Mouse (Mus musculus): Measurements from ENCODE around the gene Htra2. TPM values are rescaled to one million over a fixed set of nuclear protein-coding genes. Genes with fewer than 3 reads are reported as not detected.

Gene Htra2
- polyA plus RNA-seq, 1 experiment from 2014 or later, result 42.9 TPM

DNA sequence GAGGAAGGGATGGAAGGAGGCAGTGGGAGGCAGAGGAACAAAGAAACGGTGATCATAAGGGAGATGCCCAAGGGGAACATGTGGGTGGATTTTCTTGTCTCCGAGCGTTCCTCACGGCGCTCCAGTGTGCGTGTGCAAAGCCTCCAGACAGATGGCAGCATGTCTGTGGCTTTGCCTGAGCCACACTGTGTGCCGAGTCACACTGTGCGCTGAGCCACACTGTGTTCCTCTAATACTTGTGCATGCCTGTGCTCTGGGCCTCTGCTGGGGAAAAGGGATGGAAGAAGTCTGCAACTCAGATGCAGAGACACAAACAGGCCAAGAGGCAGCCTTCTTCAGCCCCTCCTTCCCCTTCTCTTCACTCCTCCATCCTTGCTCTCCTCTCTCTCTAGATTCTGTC, 27.8 kb downstream of the Htra2 start:
- Histone ChIP-seq H3K4me3 (replicated peaks; ENCODE audit: low read length) (no peak overlapping the region), H3K9me3 (ENCODE audit: control insufficient read depth, low read length) (no peaks in the 10 kb centered on the region), H3K27me3 (ENCODE audit: control insufficient read depth, insufficient read depth, low read length) (peaks cover 20% of the 10 kb centered on the region), H3K4me1 (replicated peaks; ENCODE audit: control insufficient read depth, insufficient read depth, low read length) (0 out of 2 replicates have a peak, but pooled peaks cover 3% of the 10 kb centered on the region), H3K4me2 (replicated peaks) (no peak overlapping the region), H3K9ac (no peak overlapping the region), H3K27ac (no peak overlapping the region), H3K36me3 (replicated peaks; ENCODE audit: control insufficient read depth, insufficient read depth) (no peaks in the 10 kb centered on the region)
- 67% methylated on average over 8 of the region's 8 CpGs for WGBS
- DNase-seq (ENCODE audit: low spot score), result no peak
- ATAC-seq (ENCODE audit: low FRiP score), result no peak

DNA sequence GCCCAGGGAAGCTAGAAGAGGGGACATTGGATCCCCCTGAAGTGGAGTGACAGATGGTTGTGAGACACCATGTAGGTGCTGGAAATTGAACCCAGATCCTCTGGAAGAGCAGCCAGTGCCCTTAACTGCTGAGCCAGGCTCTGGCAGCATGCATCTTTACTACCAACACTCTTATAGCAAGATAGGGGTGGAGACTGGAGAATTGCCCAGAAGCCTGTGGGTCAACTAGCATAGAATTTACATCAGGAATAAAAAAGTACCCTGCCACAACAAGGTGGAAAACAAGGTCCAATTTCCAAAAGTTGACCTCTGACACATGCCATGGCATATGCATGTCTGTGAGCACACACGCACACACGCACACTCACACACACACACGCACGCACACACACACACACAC, 29.9 kb downstream of the Htra2 start:
- Histone ChIP-seq H3K27ac (no peak overlapping the region), H3K9ac (no peak overlapping the region), H3K9me3 (ENCODE audit: control insufficient read depth, low read length) (no peaks in the 10 kb centered on the region), H3K4me3 (replicated peaks; ENCODE audit: low read length) (no peak overlapping the region), H3K36me3 (replicated peaks; ENCODE audit: control insufficient read depth, insufficient read depth) (no peaks in the 10 kb centered on the region), H3K4me1 (replicated peaks; ENCODE audit: control insufficient read depth, insufficient read depth, low read length) (no peaks in the 10 kb centered on the region), H3K4me2 (replicated peaks) (no peak overlapping the region), H3K27me3 (ENCODE audit: control insufficient read depth, insufficient read depth, low read length) (peaks cover 4% of the 10 kb centered on the region; the same call in 1 of the 2 replicates)
- ATAC-seq (ENCODE audit: low FRiP score) (no peak), DNase-seq (ENCODE audit: low spot score) (no peak)
- WGBS, result 100% methylated on average over 4 of the region's 4 CpGs

DNA sequence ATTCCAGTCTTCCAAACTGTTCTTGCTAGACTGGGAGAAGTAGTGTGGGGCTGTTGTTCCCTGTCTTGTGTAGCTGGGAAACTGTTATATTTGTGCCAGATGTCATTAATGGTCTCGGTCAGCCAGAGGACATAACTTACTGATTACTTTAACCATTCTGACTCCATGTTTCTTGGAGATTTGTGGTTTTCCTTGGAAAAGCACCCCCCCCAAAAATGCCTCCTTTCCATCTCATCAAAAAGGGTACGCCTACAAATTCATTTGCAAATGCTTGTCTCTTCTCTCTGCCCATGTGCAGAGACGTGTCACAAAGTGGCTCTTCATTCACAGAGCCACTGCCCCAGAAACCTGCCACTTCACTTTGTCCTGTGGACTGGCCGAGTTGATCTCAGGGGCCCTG, 30.7 kb downstream of the Htra2 start:
- Histone ChIP-seq H3K9ac (no peak overlapping the region), H3K4me1 (replicated peaks; ENCODE audit: control insufficient read depth, insufficient read depth, low read length) (no peaks in the 10 kb centered on the region), H3K9me3 (ENCODE audit: control insufficient read depth, low read length) (no peaks in the 10 kb centered on the region), H3K36me3 (replicated peaks; ENCODE audit: control insufficient read depth, insufficient read depth) (no peaks in the 10 kb centered on the region), H3K27me3 (ENCODE audit: control insufficient read depth, insufficient read depth, low read length) (peaks cover 4% of the 10 kb centered on the region; the same call in 1 of the 2 replicates), H3K4me3 (replicated peaks; ENCODE audit: low read length) (no peak overlapping the region), H3K27ac (no peak overlapping the region), H3K4me2 (replicated peaks) (no peak overlapping the region)
- DNase-seq (ENCODE audit: low spot score) (no peak), ATAC-seq (ENCODE audit: low FRiP score) (no peak)
- WGBS, result 71% methylated on average over 4 of the region's 4 CpGs

DNA sequence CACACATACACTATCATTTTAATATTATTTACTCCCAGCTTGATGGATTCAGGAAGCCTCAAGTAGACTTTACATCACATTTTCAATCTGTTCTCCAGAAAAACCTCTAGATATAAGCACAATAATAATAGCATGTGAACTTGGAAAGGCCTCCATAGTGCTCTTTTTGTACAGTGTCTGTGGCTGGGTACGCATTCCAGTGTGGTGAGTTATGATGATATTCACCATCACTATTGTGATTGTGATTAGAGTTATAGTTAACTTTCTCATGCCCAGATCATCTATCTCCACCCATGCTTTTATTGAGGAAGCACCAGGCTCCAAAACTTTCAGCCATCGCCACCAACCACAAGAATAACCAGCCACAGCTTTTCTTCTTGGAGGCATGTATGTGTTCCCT, 31.3 kb downstream of the Htra2 start:
- Histone ChIP-seq H3K4me3 (replicated peaks; ENCODE audit: low read length) (no peak overlapping the region), H3K36me3 (replicated peaks; ENCODE audit: control insufficient read depth, insufficient read depth) (no peaks in the 10 kb centered on the region), H3K27ac (no peak overlapping the region), H3K9me3 (ENCODE audit: control insufficient read depth, low read length) (no peaks in the 10 kb centered on the region), H3K4me2 (replicated peaks) (no peak overlapping the region), H3K4me1 (replicated peaks; ENCODE audit: control insufficient read depth, insufficient read depth, low read length) (no peaks in the 10 kb centered on the region), H3K27me3 (ENCODE audit: control insufficient read depth, insufficient read depth, low read length) (no peaks in the 10 kb centered on the region; the same call in 1 of the 2 replicates), H3K9ac (no peak overlapping the region)
- ATAC-seq (ENCODE audit: low FRiP score) (no peak), DNase-seq (ENCODE audit: low spot score) (no peak)
- 96% methylated on average over 2 of the region's 2 CpGs for WGBS

DNA sequence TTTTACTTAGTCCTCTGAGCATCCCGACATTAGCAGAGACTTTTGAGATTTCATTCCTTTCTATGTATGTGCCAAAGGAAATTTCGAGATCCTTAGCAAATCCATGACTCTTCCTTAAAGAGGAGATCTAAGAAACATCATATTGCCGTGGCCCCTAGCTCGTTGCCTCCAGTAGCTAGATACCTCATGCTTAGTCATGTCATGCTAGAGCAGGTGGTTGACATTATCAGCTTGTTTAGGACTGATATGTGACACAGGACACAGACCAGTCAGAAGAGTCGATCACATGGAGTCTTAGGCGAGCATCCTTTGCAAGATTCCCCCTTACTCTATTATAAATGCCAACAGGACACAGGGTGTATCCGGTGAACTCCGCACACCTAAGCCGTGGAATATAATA, 32.1 kb downstream of the Htra2 start:
- DNase-seq (ENCODE audit: low spot score) (no peak), ATAC-seq (ENCODE audit: low FRiP score) (no peak)
- Histone ChIP-seq H3K27ac (no peak overlapping the region), H3K4me1 (replicated peaks; ENCODE audit: control insufficient read depth, insufficient read depth, low read length) (no peaks in the 10 kb centered on the region), H3K4me2 (replicated peaks) (no peak overlapping the region), H3K9me3 (ENCODE audit: control insufficient read depth, low read length) (no peaks in the 10 kb centered on the region), H3K9ac (no peak overlapping the region), H3K27me3 (ENCODE audit: control insufficient read depth, insufficient read depth, low read length) (no peaks in the 10 kb centered on the region; the same call in 1 of the 2 replicates), H3K4me3 (replicated peaks; ENCODE audit: low read length) (no peak overlapping the region), H3K36me3 (replicated peaks; ENCODE audit: control insufficient read depth, insufficient read depth) (no peaks in the 10 kb centered on the region)
- 90% methylated on average over 9 of the region's 9 CpGs for WGBS

DNA sequence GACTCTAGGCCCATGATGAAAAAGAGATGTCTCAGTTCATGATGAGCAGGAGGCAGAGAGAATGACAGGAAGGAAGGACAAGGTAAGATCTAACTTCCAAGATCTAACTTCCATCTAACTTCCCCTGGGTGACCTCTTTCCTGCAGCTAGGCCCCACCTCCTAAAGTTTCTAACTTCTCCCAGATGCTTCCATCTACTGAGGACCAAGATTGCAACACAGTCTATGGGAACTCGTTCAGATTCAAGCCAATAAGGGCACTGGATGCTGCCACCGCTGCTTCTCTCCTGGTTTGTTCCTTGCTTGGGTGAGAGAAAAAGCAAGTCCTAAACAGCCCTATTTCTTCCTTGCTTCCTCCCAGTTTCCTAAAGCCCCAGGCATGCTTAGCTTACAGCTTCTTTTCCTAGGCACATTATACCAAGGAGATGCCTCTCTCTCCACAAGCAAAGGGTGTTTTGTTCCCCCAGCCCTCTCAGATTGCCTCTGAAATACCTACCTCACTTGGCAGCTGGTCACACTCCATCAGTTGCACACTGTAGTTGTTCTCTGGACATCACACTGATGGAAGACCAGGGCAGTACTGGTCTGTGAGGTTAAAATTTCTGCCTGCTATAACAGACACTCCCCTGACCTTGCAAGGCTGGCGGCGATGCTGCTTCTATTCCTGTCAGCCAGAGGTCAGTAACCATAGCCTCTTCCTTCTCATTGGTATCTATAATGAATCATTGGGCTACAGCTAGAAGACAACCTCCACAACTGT, 34.1 kb downstream of the Htra2 start:
- H3K36me3 ChIP-seq (replicated peaks; ENCODE audit: control insufficient read depth, insufficient read depth), result no peaks in the 10 kb centered on the region
- no peaks in the 10 kb centered on the region for H3K9me3 ChIP-seq (ENCODE audit: control insufficient read depth, low read length)
- no peak overlapping the region for H3K9ac ChIP-seq
- WGBS, result 89% methylated on average over 4 of the region's 4 CpGs
- ATAC-seq (ENCODE audit: low FRiP score), result no peak
- H3K4me2 ChIP-seq (replicated peaks), result no peak overlapping the region
- H3K27me3 ChIP-seq (ENCODE audit: control insufficient read depth, insufficient read depth, low read length), result no peaks in the 10 kb centered on the region; the same call in 1 of the 2 replicates
- H3K27ac ChIP-seq, result no peak overlapping the region
- no peaks in the 10 kb centered on the region for H3K4me1 ChIP-seq (replicated peaks; ENCODE audit: control insufficient read depth, insufficient read depth, low read length)
- no peak overlapping the region for H3K4me3 ChIP-seq (replicated peaks; ENCODE audit: low read length)
- DNase-seq (ENCODE audit: low spot score), result no peak

DNA sequence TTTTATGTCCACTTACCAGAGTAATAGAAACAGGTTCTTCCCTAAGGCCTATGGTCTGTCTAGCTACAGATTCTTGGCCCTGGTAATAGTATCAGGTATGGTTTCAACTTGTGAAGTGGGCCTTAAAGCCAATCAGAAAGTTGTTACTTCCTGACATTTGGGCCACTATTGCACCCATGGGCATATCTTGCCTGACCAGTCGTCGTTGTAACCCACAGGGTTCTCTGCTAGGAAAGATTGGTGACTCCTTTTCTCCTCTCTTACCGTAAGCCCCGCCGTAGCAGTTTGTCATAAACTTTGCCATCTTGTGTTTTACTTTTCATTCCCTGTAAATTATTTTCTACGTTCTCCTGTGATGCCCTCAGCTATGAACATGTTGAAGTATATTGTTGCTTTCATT, 35.0 kb downstream of the Htra2 start:
- no peak overlapping the region for H3K4me3 ChIP-seq (replicated peaks; ENCODE audit: low read length)
- no peaks in the 10 kb centered on the region for H3K4me1 ChIP-seq (replicated peaks; ENCODE audit: control insufficient read depth, insufficient read depth, low read length)
- no peak for ATAC-seq (ENCODE audit: low FRiP score)
- H3K27me3 ChIP-seq (ENCODE audit: control insufficient read depth, insufficient read depth, low read length), result no peaks in the 10 kb centered on the region; the same call in 1 of the 2 replicates
- no peaks in the 10 kb centered on the region for H3K9me3 ChIP-seq (ENCODE audit: control insufficient read depth, low read length)
- H3K36me3 ChIP-seq (replicated peaks; ENCODE audit: control insufficient read depth, insufficient read depth), result no peaks in the 10 kb centered on the region
- no peak overlapping the region for H3K9ac ChIP-seq
- no peak overlapping the region for H3K4me2 ChIP-seq (replicated peaks)
- H3K27ac ChIP-seq, result no peak overlapping the region
- 89% methylated on average over 6 of the region's 6 CpGs for WGBS
- DNase-seq (ENCODE audit: low spot score), result no peak

DNA sequence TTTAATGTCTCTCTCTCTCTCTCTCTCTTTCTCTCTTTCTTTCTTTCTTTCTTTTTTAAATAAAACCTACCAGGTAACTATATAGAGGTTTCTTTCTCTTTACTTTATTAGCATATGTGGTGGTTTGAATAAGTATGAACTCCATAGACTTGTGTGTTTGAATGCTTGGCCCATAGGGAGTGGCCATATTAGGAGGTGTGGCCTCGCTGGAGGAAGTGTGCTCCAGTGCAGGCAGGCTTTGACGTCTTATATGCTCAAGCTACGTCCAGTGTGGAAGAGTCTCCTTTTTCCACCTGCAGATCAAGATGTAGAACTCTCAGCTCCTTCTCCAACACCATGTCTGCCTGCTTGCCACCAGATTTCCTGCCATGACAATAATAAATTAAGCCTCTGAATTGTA, 36.0 kb downstream of the Htra2 start:
- H3K27ac ChIP-seq, result no peak overlapping the region
- no peaks in the 10 kb centered on the region for H3K36me3 ChIP-seq (replicated peaks; ENCODE audit: control insufficient read depth, insufficient read depth)
- H3K27me3 ChIP-seq (ENCODE audit: control insufficient read depth, insufficient read depth, low read length), result no peaks in the 10 kb centered on the region; the same call in 1 of the 2 replicates
- no peaks in the 10 kb centered on the region for H3K4me1 ChIP-seq (replicated peaks; ENCODE audit: control insufficient read depth, insufficient read depth, low read length)
- 67% methylated on average over 3 of the region's 3 CpGs for WGBS
- no peak overlapping the region for H3K4me3 ChIP-seq (replicated peaks; ENCODE audit: low read length)
- H3K9ac ChIP-seq, result no peak overlapping the region
- H3K9me3 ChIP-seq (ENCODE audit: control insufficient read depth, low read length), result no peaks in the 10 kb centered on the region
- no peak overlapping the region for H3K4me2 ChIP-seq (replicated peaks)
- no peak for DNase-seq (ENCODE audit: low spot score)
- no peak for ATAC-seq (ENCODE audit: low FRiP score)

DNA sequence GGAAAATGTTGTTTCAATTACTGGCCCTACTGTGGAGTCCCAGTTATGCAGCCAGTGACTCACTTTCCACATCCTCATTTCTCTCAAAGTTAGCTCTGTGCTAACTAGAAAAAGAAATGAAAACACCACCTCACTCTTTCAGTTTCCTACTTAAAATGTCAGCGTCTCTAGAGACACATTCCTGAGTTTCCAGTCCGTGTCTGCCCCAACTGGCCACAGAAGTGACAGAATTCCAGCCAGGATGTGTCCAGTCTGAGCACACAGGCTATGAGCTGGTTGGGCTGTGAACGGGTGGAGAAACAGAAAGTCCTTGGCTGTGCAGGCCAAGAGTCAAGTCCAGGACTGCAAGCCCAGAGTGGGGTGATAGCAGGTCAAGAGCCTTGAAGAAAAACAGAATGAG, 37.9 kb downstream of the Htra2 start:
- no peak overlapping the region for H3K4me3 ChIP-seq (replicated peaks; ENCODE audit: low read length)
- H3K27me3 ChIP-seq (ENCODE audit: control insufficient read depth, insufficient read depth, low read length), result no peaks in the 10 kb centered on the region; the same call in 1 of the 2 replicates
- no peak overlapping the region for H3K27ac ChIP-seq
- no peak overlapping the region for H3K4me2 ChIP-seq (replicated peaks)
- WGBS, result 77% methylated on average over 3 of the region's 3 CpGs
- DNase-seq (ENCODE audit: low spot score), result no peak
- no peaks in the 10 kb centered on the region for H3K4me1 ChIP-seq (replicated peaks; ENCODE audit: control insufficient read depth, insufficient read depth, low read length)
- H3K9me3 ChIP-seq (ENCODE audit: control insufficient read depth, low read length), result no peaks in the 10 kb centered on the region
- no peaks in the 10 kb centered on the region for H3K36me3 ChIP-seq (replicated peaks; ENCODE audit: control insufficient read depth, insufficient read depth)
- H3K9ac ChIP-seq, result no peak overlapping the region
- no peak for ATAC-seq (ENCODE audit: low FRiP score)

DNA sequence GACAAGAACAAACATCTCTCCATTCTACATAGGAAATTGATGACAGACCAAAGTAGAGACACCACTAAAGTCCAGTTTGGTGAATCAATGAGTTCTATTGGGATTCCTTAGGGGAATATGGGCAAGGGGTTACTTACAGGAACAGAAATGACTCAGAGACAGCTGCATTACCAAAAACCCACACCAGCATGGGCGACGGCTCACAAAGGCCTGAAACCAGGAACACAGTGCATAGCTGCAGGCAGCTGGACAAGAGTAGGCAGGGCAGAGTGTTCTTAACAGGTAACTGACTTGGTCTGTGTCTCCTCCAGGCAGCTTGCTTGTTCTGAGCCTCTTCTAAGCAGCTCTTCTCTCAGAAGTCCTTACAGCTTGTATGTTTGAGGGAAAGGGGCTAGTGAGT, 39.3 kb downstream of the Htra2 start:
- H3K4me1 ChIP-seq (replicated peaks; ENCODE audit: control insufficient read depth, insufficient read depth, low read length), result no peaks in the 10 kb centered on the region
- H3K27ac ChIP-seq, result no peak overlapping the region
- ATAC-seq (ENCODE audit: low FRiP score), result no peak
- DNase-seq (ENCODE audit: low spot score), result no peak
- 90% methylated on average over 2 of the region's 2 CpGs for WGBS
- H3K9ac ChIP-seq, result no peak overlapping the region
- H3K9me3 ChIP-seq (ENCODE audit: control insufficient read depth, low read length), result no peaks in the 10 kb centered on the region
- no peaks in the 10 kb centered on the region for H3K36me3 ChIP-seq (replicated peaks; ENCODE audit: control insufficient read depth, insufficient read depth)
- H3K4me2 ChIP-seq (replicated peaks), result no peak overlapping the region
- no peak overlapping the region for H3K4me3 ChIP-seq (replicated peaks; ENCODE audit: low read length)
- H3K27me3 ChIP-seq (ENCODE audit: control insufficient read depth, insufficient read depth, low read length), result no peaks in the 10 kb centered on the region

Data from hindbrain, embryonic 14.5 days (tissue).